Mouse (Mus musculus) midbrain, embryonic 15.5 days (tissue): ENCODE measurements around the gene Rflnb. TPM values are rescaled to one million over a fixed set of nuclear protein-coding genes. Genes with fewer than 3 reads are reported as not detected.

Experiments
- ATAC-seq: fragments of 200-750 bp; cut with Nextera tagmentation; replicated peaks from 2 replicates; pipeline ENCODE4 v1.8.0; 2017; ENCODE audit warnings: moderate TSS enrichment
- H3K27ac ChIP-seq: fragments of 300-500 bp; sonication (generic); 2 replicates; pipeline ENCODE4 v1.5.1; 2015; ENCODE audit warnings: mild to moderate bottlenecking, inconsistent platforms
- H3K27me3 ChIP-seq: fragments of 300-500 bp; sonication (generic); replicated peaks from 2 replicates; pipeline ENCODE4 v1.6.1; 2015; ENCODE audit warnings: inconsistent platforms
- H3K36me3 ChIP-seq: fragments of 300-500 bp; sonication (generic); replicated peaks from 2 replicates; pipeline ENCODE4 v1.6.1; 2015; ENCODE audit warnings: inconsistent platforms
- H3K4me1 ChIP-seq: fragments of 300-500 bp; sonication (generic); 2 replicates; pipeline ENCODE4 v1.6.1; 2015; ENCODE audit warnings: inconsistent platforms
- H3K4me2 ChIP-seq: fragments of 300-500 bp; sonication (generic); 2 replicates; pipeline ENCODE4 v1.6.1; 2015; ENCODE audit warnings: inconsistent platforms, mild to moderate bottlenecking, moderate library complexity
- H3K4me3 ChIP-seq: fragments of 300-500 bp; sonication (generic); 2 replicates; pipeline ENCODE4 v1.5.1; 2015; ENCODE audit warnings: mild to moderate bottlenecking, inconsistent platforms
- H3K9ac ChIP-seq: fragments of 300-500 bp; sonication (generic); 2 replicates; pipeline ENCODE4 v1.6.1; 2015; ENCODE audit warnings: mild to moderate bottlenecking, inconsistent platforms
- H3K9me3 ChIP-seq: fragments of 300-500 bp; sonication (generic); 2 replicates; pipeline ENCODE4 v1.6.1; 2016; ENCODE audit warnings: inconsistent platforms
- WGBS: fragments of 180-500 bp; shearing (Covaris S2); methylation state at CpG from one replicate; pipeline ENCODE4 v1.1.7; 2015; ENCODE audit warnings: mixed read lengths; 5-methylcytosine and 5-hydroxymethylcytosine counted together
- polyA plus RNA-seq: library from polyadenylated mRNA; unstranded; fragments of >200 nt; fragmentation: Nextera tagmentation; extraction: Ambion mirVana; gene quantifications from 2 replicates; pipeline ENCODE4 v1.2.1, GENCODE M21; 2015

The Rflnb gene
- polyA plus RNA-seq, 1 experiment from 2014 or later = 11.3 TPM

DNA sequence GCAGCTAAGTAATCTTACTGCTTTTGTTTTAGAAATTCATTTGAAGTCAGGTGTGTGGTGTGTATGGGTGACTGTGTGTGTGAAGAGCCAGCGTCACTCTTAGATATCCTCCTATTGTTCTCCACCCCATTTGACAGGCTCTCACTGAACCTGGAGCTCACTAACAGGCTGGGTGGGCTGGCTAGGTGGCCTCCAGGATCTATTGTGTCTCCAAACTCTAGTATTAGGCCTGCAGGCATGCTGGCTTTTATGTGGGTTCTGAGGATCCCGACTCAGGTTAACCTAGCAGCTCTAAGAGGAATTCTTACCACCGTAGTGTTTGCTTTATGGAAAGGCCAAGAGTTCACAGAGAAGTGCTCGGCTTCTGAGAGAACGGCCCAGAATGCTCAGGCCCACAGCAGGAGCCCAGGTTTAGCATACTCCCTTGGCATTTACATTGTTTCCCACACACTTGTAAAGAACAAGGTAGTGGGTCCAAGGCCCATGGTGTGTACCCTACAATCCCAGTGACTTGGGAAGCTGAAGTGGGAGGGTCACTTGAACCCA, 23.5 kb upstream of the Rflnb start:
- Histone ChIP-seq H3K9me3 (no peaks in the 10 kb centered on the region), H3K4me3 (no peak overlapping the region), H3K9ac (no peak overlapping the region), H3K4me1 (no peaks in the 10 kb centered on the region), H3K36me3 (0 out of 2 replicates have a peak, but pooled peaks cover under 1% of the 10 kb centered on the region), H3K27me3 (no peaks in the 10 kb centered on the region), H3K4me2 (no peak overlapping the region), H3K27ac (no peak overlapping the region)
- no peak for ATAC-seq
- WGBS = 36% methylated on average over 5 of the region's 5 CpGs

DNA sequence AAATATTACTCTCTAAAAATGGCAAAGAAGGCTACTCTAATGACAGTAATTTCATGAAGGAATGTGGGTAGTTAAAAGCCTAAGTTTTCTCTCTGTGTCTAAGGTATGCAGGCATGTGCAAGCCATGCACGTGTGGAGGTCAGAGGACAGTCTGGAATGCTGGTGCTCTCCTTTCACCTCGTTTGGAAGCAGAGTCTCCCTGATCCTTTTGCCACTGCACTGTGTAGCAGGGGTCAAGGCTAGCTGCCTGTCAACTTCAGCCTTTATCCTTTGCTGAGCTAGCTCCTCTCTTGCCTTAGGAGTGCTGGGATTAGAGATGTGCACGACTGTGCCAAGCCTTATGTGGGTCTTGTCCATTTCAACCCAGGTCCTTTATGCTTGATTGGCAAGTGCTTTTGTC, 22.9 kb upstream of the Rflnb start:
- 38% methylated on average over 3 of the region's 3 CpGs for WGBS
- no peak for ATAC-seq

DNA sequence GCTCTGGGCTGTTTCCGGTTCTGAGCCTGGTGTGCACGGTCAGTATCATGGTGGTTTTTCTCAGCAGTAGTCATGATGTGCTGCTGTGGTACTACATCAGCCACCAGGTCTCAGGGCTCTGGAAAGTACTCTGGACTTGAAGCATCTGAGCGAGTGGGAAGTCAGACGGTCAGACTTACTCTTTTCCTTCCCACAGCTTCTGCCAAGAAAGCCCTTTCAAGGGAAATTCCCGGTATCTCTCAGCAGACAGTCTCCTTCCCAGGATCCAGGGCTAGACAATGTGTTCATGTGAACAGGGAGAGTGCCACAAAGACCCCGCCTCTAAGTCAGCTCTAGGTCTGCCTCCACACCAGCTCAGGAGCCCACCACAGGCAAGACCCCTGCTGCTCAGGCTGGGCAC, 17.8 kb upstream of the Rflnb start:
- Histone ChIP-seq H3K4me3 (no peak overlapping the region), H3K36me3 (0 out of 2 replicates have a peak, but pooled peaks cover 3% of the 10 kb centered on the region), H3K27ac (no peak overlapping the region), H3K27me3 (no peaks in the 10 kb centered on the region), H3K9ac (no peak overlapping the region), H3K4me1 (peaks cover 6% of the 10 kb centered on the region; the same call in 1 of the 2 replicates), H3K9me3 (no peaks in the 10 kb centered on the region), H3K4me2 (no peak overlapping the region)
- ATAC-seq = no peak
- 84% methylated on average over 6 of the region's 6 CpGs for WGBS

More for the DNA sequence above, 22.9 kb upstream of the Rflnb start:
- no peaks in the 10 kb centered on the region for H3K27me3 ChIP-seq
- no peak overlapping the region for H3K27ac ChIP-seq
- 0 out of 2 replicates have a peak, but pooled peaks cover 3% of the 10 kb centered on the region for H3K36me3 ChIP-seq
- H3K9me3 ChIP-seq = no peaks in the 10 kb centered on the region
- H3K4me3 ChIP-seq = no peak overlapping the region
- H3K4me1 ChIP-seq = no peaks in the 10 kb centered on the region
- H3K9ac ChIP-seq = no peak overlapping the region
- no peak overlapping the region for H3K4me2 ChIP-seq

DNA sequence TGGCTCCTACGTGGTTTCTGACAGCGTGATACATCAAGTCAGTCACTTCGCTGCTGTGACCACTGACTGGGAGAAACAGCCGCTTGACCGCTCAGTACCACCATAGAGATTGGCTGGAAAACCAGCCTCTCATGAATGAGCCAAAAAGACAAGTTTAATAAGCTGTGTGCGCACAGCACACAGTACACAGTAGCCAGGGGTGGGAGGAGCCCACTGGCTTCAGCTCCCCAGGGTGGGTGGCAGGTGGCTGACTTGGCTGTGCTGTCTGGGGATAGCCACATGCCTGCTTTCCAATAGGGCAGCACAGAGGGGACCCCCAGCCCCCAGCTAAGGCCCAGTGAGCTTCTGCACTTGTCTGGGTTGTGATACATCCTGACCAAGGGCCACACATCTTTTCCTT, 16.9 kb upstream of the Rflnb start:
- Histone ChIP-seq H3K27ac (no peak overlapping the region), H3K36me3 (0 out of 2 replicates have a peak, but pooled peaks cover 3% of the 10 kb centered on the region), H3K9me3 (no peaks in the 10 kb centered on the region), H3K27me3 (no peaks in the 10 kb centered on the region), H3K4me1 (peaks cover 6% of the 10 kb centered on the region; the same call in 1 of the 2 replicates), H3K9ac (no peak overlapping the region), H3K4me3 (no peak overlapping the region), H3K4me2 (no peak overlapping the region)
- no peak for ATAC-seq
- WGBS = 76% methylated on average over 6 of the region's 6 CpGs

DNA sequence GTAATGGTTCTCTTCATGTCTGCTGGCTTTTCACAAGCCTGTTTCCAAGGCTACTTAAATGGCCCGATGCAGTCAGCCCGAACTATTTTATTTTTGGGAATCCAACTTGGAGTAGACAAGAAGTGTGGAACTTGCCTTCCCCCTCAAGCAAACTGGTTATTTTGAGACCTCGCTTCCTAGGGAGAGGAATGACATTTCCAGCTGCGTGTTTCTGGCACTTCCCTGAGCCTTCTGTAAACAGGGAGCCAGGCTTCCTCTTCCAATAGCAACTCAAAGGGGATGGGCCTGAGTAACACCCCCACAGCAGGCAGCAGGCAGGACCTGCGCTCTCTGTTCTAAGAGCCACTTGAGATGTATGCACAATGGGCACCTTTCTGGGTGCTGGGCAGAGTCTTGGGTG, 15.3 kb upstream of the Rflnb start:
- no peak overlapping the region for H3K9ac ChIP-seq
- ATAC-seq = no peak
- 0 out of 2 replicates have a peak, but pooled peaks cover 3% of the 10 kb centered on the region for H3K36me3 ChIP-seq
- H3K27ac ChIP-seq = no peak overlapping the region; the same call in 1 of the 2 replicates
- peaks cover 6% of the 10 kb centered on the region; the same call in 1 of the 2 replicates for H3K4me1 ChIP-seq
- no peak overlapping the region for H3K4me2 ChIP-seq
- no peaks in the 10 kb centered on the region for H3K9me3 ChIP-seq
- H3K27me3 ChIP-seq = no peaks in the 10 kb centered on the region
- 45% methylated on average over 5 of the region's 5 CpGs for WGBS
- H3K4me3 ChIP-seq = no peak overlapping the region

DNA sequence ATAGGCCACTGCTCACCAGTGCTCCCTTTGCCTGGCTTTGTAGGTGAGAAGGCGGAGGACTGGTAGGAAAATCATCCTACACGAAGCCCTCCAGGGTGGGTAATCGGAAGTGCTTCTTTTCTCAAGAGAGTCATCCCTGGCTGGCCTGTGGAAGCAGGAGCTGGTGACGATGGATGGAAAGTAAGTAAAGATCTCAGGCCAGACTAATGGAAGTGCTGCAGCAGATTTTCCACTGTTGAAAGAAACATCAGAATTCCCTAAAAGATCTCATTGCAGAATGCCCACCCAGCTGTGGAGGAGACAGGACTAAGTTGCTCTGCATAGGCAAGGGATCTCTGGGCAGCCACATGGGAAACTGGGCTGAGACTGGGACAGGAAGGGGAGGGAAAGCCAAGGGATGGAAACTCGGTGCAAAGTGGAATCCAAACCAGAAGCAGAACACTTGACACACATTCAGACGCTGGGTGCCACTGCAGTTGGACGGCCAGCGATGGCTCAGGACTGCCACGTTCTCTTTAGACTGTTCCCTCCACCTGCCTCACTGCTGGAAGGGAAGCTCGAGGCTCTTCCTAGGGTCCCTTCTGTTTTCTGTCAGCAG, 14.6 kb upstream of the Rflnb start:
- Histone ChIP-seq H3K36me3 (0 out of 2 replicates have a peak, but pooled peaks cover 3% of the 10 kb centered on the region), H3K27me3 (no peaks in the 10 kb centered on the region), H3K9ac (no peak overlapping the region), H3K4me1 (peaks cover 6% of the 10 kb centered on the region; the same call in 1 of the 2 replicates), H3K4me3 (no peak overlapping the region), H3K9me3 (no peaks in the 10 kb centered on the region), H3K4me2 (no peak overlapping the region), H3K27ac (no peak overlapping the region)
- WGBS = 68% methylated on average over 10 of the region's 10 CpGs
- no peak for ATAC-seq

DNA sequence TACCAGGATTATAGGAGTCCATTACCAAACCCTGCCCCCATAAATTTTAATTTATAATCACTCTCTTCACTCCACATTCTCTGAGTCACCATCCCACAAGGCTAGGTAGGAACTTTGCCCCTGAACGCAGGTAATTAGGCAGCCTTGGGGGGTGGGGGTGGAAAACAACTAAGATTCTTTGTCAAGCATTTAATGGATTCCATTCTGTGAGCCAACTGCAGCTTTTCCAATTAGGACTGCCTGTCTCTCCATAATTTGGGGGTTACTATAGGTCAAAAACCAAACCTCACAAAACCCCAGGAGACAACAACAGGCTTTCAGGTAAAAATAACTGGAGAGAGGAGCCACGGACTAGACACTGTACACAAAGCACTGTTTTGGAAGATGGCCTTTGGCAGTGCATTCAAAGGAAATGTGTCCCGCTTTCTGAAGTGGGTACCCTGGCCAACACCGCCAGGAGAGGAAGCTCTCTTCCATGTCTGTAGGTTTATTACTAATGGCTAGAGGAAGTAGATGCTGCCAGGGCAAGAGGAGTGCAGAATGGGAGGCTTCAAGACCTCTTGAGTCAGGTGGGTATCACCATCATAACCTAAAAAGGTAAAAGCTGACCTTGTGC, 13.3 kb upstream of the Rflnb start:
- Histone ChIP-seq H3K9ac (no peak overlapping the region), H3K27me3 (no peaks in the 10 kb centered on the region), H3K27ac (no peak overlapping the region), H3K36me3 (0 out of 2 replicates have a peak, but pooled peaks cover 2% of the 10 kb centered on the region), H3K4me2 (no peak overlapping the region), H3K9me3 (no peaks in the 10 kb centered on the region), H3K4me3 (no peak overlapping the region), H3K4me1 (peaks cover 6% of the 10 kb centered on the region; the same call in 1 of the 2 replicates)
- WGBS = 82% methylated on average over 4 of the region's 4 CpGs
- no peak for ATAC-seq

DNA sequence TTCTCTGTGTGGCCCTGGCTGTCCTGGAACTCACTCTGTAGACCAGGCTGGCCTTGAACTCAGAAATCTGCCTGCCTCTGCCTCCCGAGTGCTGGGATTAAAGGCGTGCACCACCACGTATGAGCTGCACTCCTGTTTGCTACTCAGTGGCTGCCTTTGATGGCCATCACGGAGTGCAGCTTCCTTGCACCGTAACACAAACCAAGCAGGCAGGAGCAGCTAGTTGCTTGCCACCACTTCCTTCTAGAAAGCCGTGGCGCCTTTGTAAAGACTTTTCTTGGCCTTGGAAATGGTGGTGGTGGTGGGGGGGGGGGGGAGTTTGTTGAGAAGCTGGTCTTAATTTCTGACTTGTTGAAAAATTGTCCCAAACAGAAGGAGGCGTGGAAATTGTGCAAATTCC, 12.5 kb upstream of the Rflnb start:
- H3K4me2 ChIP-seq = no peak overlapping the region
- no peak overlapping the region for H3K4me3 ChIP-seq
- WGBS = 91% methylated on average over 8 of the region's 8 CpGs
- H3K9ac ChIP-seq = no peak overlapping the region
- no peak for ATAC-seq
- no peaks in the 10 kb centered on the region for H3K9me3 ChIP-seq
- no peaks in the 10 kb centered on the region for H3K36me3 ChIP-seq
- H3K27me3 ChIP-seq = no peaks in the 10 kb centered on the region
- H3K4me1 ChIP-seq = peaks cover 6% of the 10 kb centered on the region; the same call in 1 of the 2 replicates
- no peak overlapping the region for H3K27ac ChIP-seq

DNA sequence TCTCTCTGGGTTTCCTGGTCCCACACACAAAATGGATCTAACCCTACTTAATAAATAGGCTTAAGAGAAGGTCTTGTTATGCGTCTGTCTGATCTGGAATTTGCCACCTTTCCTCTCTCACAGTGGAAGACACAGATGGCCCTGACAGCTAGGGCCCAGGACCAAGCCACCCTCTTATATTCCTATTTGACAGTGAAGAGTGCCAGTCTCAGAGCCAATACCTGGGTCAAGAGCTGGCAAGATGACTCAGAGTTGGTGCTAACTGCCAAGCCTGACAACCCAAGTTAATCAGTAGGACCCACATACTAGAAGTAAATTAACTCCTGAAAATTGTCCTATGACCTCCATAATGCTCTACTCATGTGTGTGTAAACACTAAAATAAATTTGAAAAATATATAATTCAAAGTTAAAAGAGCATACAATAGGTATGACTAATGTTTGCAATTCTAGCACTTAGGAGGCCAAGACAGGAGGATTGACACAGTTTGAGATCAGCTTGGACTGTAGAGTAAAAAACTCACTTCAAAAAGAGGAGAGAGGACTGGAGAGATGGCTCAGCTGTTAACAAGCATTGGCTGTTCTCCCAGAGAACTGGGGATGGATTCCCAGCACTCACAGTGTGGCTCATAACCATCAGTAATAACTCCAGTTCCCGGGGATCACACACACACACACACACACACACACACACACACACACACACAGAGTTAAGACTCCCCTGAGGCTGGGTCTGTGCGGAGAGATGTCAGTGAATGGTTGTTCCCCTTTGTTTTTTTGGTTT, 11.9 kb upstream of the Rflnb start:
- 84% methylated on average over 3 of the region's 3 CpGs for WGBS

DNA sequence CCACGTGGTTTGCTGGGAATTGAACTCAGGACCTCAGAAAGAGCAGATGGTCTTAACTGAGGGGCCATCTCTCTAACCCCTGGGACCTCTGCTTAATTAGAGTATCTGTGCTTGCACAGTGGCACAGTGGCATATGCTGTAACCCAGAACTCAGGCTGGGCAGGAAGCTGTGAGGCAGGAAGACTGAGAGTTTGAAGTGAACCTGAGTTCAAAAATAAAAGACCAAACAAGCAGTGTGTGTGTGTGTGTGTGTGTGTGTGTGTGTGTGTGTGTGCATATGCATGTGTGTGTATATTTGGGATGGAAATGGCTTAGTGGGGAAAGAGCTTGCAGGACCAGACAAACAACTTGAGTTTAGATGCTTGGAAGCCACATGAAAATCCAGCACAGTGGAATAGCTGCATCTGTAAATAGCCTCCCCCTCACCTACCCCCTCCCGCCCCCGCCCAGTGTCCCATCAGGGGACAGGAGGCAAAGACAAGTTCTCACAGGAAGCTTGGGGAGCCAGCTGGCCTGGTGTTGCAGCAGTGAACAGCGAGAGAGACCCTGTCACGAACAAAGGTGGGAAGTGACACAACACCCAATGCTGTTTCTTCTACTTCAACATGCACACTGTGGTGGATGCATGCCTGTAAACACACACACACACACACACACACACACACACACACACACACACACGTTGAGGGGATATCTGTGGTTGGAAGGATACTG, 10.2 kb upstream of the Rflnb start:
- Histone ChIP-seq H3K9me3 (no peaks in the 10 kb centered on the region), H3K36me3 (no peaks in the 10 kb centered on the region), H3K27ac (no peak overlapping the region), H3K9ac (no peak overlapping the region), H3K27me3 (no peaks in the 10 kb centered on the region), H3K4me1 (peaks cover 5% of the 10 kb centered on the region; the same call in 1 of the 2 replicates), H3K4me3 (no peak overlapping the region), H3K4me2 (no peak overlapping the region)
- ATAC-seq = no peak
- WGBS = 63% methylated on average over 6 of the region's 6 CpGs

More for the DNA sequence above, 11.9 kb upstream of the Rflnb start:
- peaks cover 6% of the 10 kb centered on the region; the same call in 1 of the 2 replicates for H3K4me1 ChIP-seq
- H3K27ac ChIP-seq = no peak overlapping the region
- no peaks in the 10 kb centered on the region for H3K27me3 ChIP-seq
- no peak overlapping the region for H3K4me3 ChIP-seq
- no peak overlapping the region for H3K9ac ChIP-seq
- no peaks in the 10 kb centered on the region for H3K36me3 ChIP-seq
- no peaks in the 10 kb centered on the region for H3K9me3 ChIP-seq
- no peak overlapping the region for H3K4me2 ChIP-seq
- no peak for ATAC-seq

DNA sequence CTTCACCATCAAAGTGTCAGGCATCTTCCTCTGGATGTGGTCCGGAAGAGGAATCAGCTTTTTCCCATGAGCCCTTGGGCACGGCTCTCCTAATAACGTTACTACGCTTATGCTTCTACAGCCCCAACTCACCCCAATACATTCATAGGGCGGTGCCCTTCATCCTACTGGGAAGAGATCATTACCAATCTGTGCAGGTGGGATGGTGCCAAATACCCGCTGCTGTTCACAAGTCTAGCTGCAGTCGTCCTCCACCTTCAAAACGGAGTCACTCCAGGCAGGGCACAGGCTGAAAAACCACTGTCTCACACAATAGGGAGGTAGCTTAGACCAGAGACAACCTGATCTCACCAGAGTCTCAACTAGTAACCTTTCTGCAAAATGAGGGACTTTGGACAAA, 7.6 kb upstream of the Rflnb start:
- Histone ChIP-seq H3K9ac (no peak overlapping the region), H3K4me2 (no peak overlapping the region), H3K36me3 (no peaks in the 10 kb centered on the region), H3K9me3 (no peaks in the 10 kb centered on the region), H3K27ac (no peak overlapping the region), H3K4me1 (no peaks in the 10 kb centered on the region), H3K4me3 (no peak overlapping the region), H3K27me3 (no peaks in the 10 kb centered on the region)
- WGBS = 89% methylated on average over 8 of the region's 8 CpGs
- ATAC-seq = no peak
